Mouse (Mus musculus) hindbrain, embryonic 11.5 days (tissue): ENCODE measurements around the gene Bbs9. TPM values are rescaled to one million over a fixed set of nuclear protein-coding genes. Genes with fewer than 3 reads are reported as not detected.
A peak's percentile ranks its signal among the peaks of the same experiment; 100 is the strongest.

ENCODE experiments used
- ATAC-seq: fragments of 200-750 bp; cut with Nextera tagmentation; 2 replicates; pipeline ENCODE4 v1.8.0; 2017; ENCODE audit warnings: mild to moderate bottlenecking, moderate TSS enrichment, moderate library complexity; ENCODE audit not compliant: low FRiP score
- DNase-seq: peaks from one replicate; pipeline ENCODE4 v3.0.0-alpha.2; 2015; ENCODE audit warnings: low spot score
- H3K27ac ChIP-seq: fragments of 300-500 bp; sonication (generic); 2 replicates; pipeline ENCODE4 v1.5.1; 2014; ENCODE audit warnings: mild to moderate bottlenecking, low read depth, low read length
- H3K27me3 ChIP-seq: fragments of 300-500 bp; sonication (generic); 2 replicates; pipeline ENCODE4 v1.6.1; 2014; ENCODE audit warnings: mild to moderate bottlenecking, low read length, moderate library complexity, mixed read lengths; ENCODE audit not compliant: control insufficient read depth, insufficient read depth
- H3K36me3 ChIP-seq: fragments of 300-500 bp; sonication (generic); 2 replicates; pipeline ENCODE4 v1.6.1; 2014; ENCODE audit warnings: mild to moderate bottlenecking, low read length, moderate library complexity, mixed read lengths; ENCODE audit not compliant: control insufficient read depth, insufficient read depth
- H3K4me1 ChIP-seq: fragments of 300-500 bp; sonication (generic); replicated peaks from 2 replicates; pipeline ENCODE4 v1.6.1; 2014; ENCODE audit warnings: low read length, mixed read lengths; ENCODE audit not compliant: control insufficient read depth, insufficient read depth
- H3K4me2 ChIP-seq: fragments of 300-500 bp; sonication (generic); replicated peaks from 2 replicates; pipeline ENCODE4 v1.6.1; 2014; ENCODE audit warnings: mild to moderate bottlenecking, low read depth, low read length
- H3K4me3 ChIP-seq: fragments of 300-500 bp; sonication (generic); 2 replicates; pipeline ENCODE4 v1.5.1; 2014; ENCODE audit warnings: low read depth, low read length
- H3K9ac ChIP-seq: fragments of 300-500 bp; sonication (generic); 2 replicates; pipeline ENCODE4 v1.6.1; 2014; ENCODE audit warnings: low read depth, low read length
- H3K9me3 ChIP-seq: fragments of 300-500 bp; sonication (generic); 2 replicates; pipeline ENCODE4 v1.6.1; 2016; ENCODE audit warnings: low read length; ENCODE audit not compliant: control insufficient read depth
- WGBS: fragments of 180-500 bp; shearing (Covaris S2); extraction: QIAGEN DNeasy Blood & Tissue Kit; methylation state at CpG from one replicate; pipeline ENCODE4 v1.1.7; 2014; 5-methylcytosine and 5-hydroxymethylcytosine counted together
- polyA plus RNA-seq: library from polyadenylated mRNA; unstranded; fragments of >200 nt; fragmentation: Nextera tagmentation; extraction: Ambion mirVana; gene quantifications from 2 replicates; pipeline ENCODE4 v1.2.1, GENCODE M21; 2014

The Bbs9 gene
- polyA plus RNA-seq, 1 experiment from 2014 or later = 16.9 TPM

GRCm38 (mm10) chr9:22457142-22457835 is 18.2 kb upstream of the Bbs9 start:
- H3K4me2 ChIP-seq = no peak overlapping the region
- H3K4me3 ChIP-seq = no peak overlapping the region
- no peak for DNase-seq
- H3K9ac ChIP-seq = no peak overlapping the region
- H3K36me3 ChIP-seq = peaks cover 7% of the 10 kb centered on the region
- no peak for ATAC-seq
- no peaks in the 10 kb centered on the region for H3K4me1 ChIP-seq
- WGBS = 89% methylated on average over 11 of the region's 11 CpGs
- no peak overlapping the region for H3K27ac ChIP-seq
- no peaks in the 10 kb centered on the region for H3K27me3 ChIP-seq
- no peaks in the 10 kb centered on the region for H3K9me3 ChIP-seq

GRCm38 (mm10) chr9:22461946-22462345 is 13.6 kb upstream of the Bbs9 start:
- WGBS = 97% methylated on average over 3 of the region's 3 CpGs
- DNase-seq = no peak

GRCm38 (mm10) chr9:22466212-22466611 is 9.3 kb upstream of the Bbs9 start:
- Histone ChIP-seq H3K27ac (no peak overlapping the region), H3K4me3 (no peak overlapping the region), H3K9me3 (no peaks in the 10 kb centered on the region), H3K27me3 (no peaks in the 10 kb centered on the region), H3K4me1 (no peaks in the 10 kb centered on the region), H3K36me3 (no peaks in the 10 kb centered on the region), H3K9ac (no peak overlapping the region), H3K4me2 (no peak overlapping the region)
- DNase-seq (no peak), ATAC-seq (no peak)
- WGBS = 98% methylated on average over 5 of the region's 5 CpGs

More at GRCm38 (mm10) chr9:22461946-22462345, 13.6 kb upstream of the Bbs9 start:
- Histone ChIP-seq H3K9ac (no peak overlapping the region), H3K4me1 (no peaks in the 10 kb centered on the region), H3K27me3 (no peaks in the 10 kb centered on the region), H3K4me3 (no peak overlapping the region), H3K9me3 (no peaks in the 10 kb centered on the region), H3K27ac (no peak overlapping the region), H3K36me3 (no peaks in the 10 kb centered on the region), H3K4me2 (no peak overlapping the region)
- no peak for ATAC-seq

GRCm38 (mm10) chr9:22467371-22468169 is 7.9 kb upstream of the Bbs9 start:
- ATAC-seq = peak; percentile 80
- Histone ChIP-seq H3K4me2 (peak overlapping the region; percentile 71), H3K4me3 (peak overlapping the region; percentile 84), H3K27ac (peak overlapping the region; percentile 79), H3K27me3 (no peaks in the 10 kb centered on the region), H3K9ac (peak overlapping the region; percentile 74), H3K36me3 (no peaks in the 10 kb centered on the region), H3K9me3 (no peaks in the 10 kb centered on the region), H3K4me1 (no peaks in the 10 kb centered on the region)
- 3% methylated on average over 58 of the region's 73 CpGs for WGBS
- peak; percentile 65 for DNase-seq

GRCm38 (mm10) chr9:22468170-22468898 is 7.2 kb upstream of the Bbs9 start:
- peak; percentile 85 for DNase-seq
- no peaks in the 10 kb centered on the region for H3K36me3 ChIP-seq
- H3K4me3 ChIP-seq = peak overlapping the region; percentile 84
- H3K27me3 ChIP-seq = no peaks in the 10 kb centered on the region
- H3K4me1 ChIP-seq = no peaks in the 10 kb centered on the region
- peak overlapping the region; percentile 79 for H3K27ac ChIP-seq
- H3K9ac ChIP-seq = peak overlapping the region; percentile 74
- WGBS = 4% methylated on average over 40 of the region's 43 CpGs
- no peaks in the 10 kb centered on the region for H3K9me3 ChIP-seq
- peak overlapping the region; percentile 71 for H3K4me2 ChIP-seq
- ATAC-seq = peak; percentile 92

GRCm38 (mm10) chr9:22468899-22469259 is 6.6 kb upstream of the Bbs9 start:
- ATAC-seq = no peak
- Histone ChIP-seq H3K4me1 (no peaks in the 10 kb centered on the region), H3K27ac (no peak overlapping the region), H3K9me3 (no peaks in the 10 kb centered on the region), H3K4me3 (no peak overlapping the region), H3K36me3 (no peaks in the 10 kb centered on the region), H3K4me2 (no peak overlapping the region), H3K27me3 (no peaks in the 10 kb centered on the region), H3K9ac (no peak overlapping the region)
- WGBS = 79% methylated on average over 8 of the region's 8 CpGs
- DNase-seq = no peak

- DNase-seq (no peak), ATAC-seq (no peak)
- Histone ChIP-seq H3K36me3 (no peaks in the 10 kb centered on the region), H3K4me1 (no peaks in the 10 kb centered on the region), H3K4me3 (peak within 1 kb of the TSS; percentile 84; the same call in 1 of the 2 replicates), H3K27me3 (no peaks in the 10 kb centered on the region), H3K27ac (no peak within 1 kb of the TSS), H3K9me3 (no peaks in the 10 kb centered on the region), H3K9ac (no peak within 1 kb of the TSS), H3K4me2 (peak within 1 kb of the TSS; percentile 71)
- 93% methylated on average over 3 of the region's 3 CpGs for WGBS
Observed at GRCm38 (mm10) chr9:22469643-22470042, 5.9 kb upstream of the Bbs9 start, which contains the start of gene Rp9. Rp9 (minus strand) TSS chr9:22469743.

GRCm38 (mm10) chr9:22476265-22476664 is 750 bp downstream of the Bbs9 start:
- H3K27ac ChIP-seq = no peak overlapping the region
- no peaks in the 10 kb centered on the region for H3K36me3 ChIP-seq
- H3K4me3 ChIP-seq = peak overlapping the region; percentile 53
- peak overlapping the region; percentile 76 for H3K4me2 ChIP-seq
- H3K27me3 ChIP-seq = no peaks in the 10 kb centered on the region
- WGBS = 9% methylated on average over 10 of the region's 10 CpGs
- ATAC-seq = no peak
- H3K9me3 ChIP-seq = no peaks in the 10 kb centered on the region
- peak overlapping the region; percentile 50 for H3K9ac ChIP-seq
- H3K4me1 ChIP-seq = no peaks in the 10 kb centered on the region
- DNase-seq = peak; percentile 21
